Mouse (Mus musculus): Measurements from ENCODE around the gene Slamf9.

- TF ChIP-seq SMC3 (IDR thresholded peaks at IDR 0.05; ENCODE audit: low read depth, low read length) (peak; percentile 100), POLR2A (IDR thresholded peaks at IDR 0.05; ENCODE audit: low read depth, low read length) (no peak), HCFC1 (IDR thresholded peaks at IDR 0.05; ENCODE audit: low read depth, low read length) (no peak), ETS1 (conservative IDR thresholded peaks at IDR 0.05; ENCODE audit: low read depth, low read length) (no peak), CTCF (conservative IDR thresholded peaks at IDR 0.05 in 1 of 2, IDR thresholded peaks at IDR 0.05 in 1 of 2; ENCODE audit: low read depth in 2 of 2, low read length in 2 of 2) (peak; percentile 95 to 97), KAT2A (IDR thresholded peaks at IDR 0.05; ENCODE audit: insufficient replicate concordance, low read length) (no peak), MAFK (IDR thresholded peaks at IDR 0.05; ENCODE audit: insufficient replicate concordance, low read length) (no peak), MAX (IDR thresholded peaks at IDR 0.05; ENCODE audit: low read length) (no peak), E2F4 (IDR thresholded peaks at IDR 0.05; ENCODE audit: insufficient replicate concordance, low read depth, low read length) (no peak), USF1 (IDR thresholded peaks at IDR 0.05; ENCODE audit: low read depth, low read length) (no peak), MYC (IDR thresholded peaks at IDR 0.05; ENCODE audit: low read depth, low read length) (no peak), EP300 (IDR thresholded peaks at IDR 0.05; ENCODE audit: low read length) (no peak), RCOR1 (conservative IDR thresholded peaks at IDR 0.05; ENCODE audit: low read depth, low read length) (no peak), ZKSCAN1 (IDR thresholded peaks at IDR 0.05; ENCODE audit: borderline replicate concordance, low read depth, low read length) (no peak)
Observed at GRCm38 (mm10) chr1:172490261-172490661, 15.1 kb downstream of the Slamf9 start.
